Mouse (Mus musculus) thymus, adult 2 months (tissue): ENCODE measurements around the gene Tmem234. TPM values are rescaled to one million over a fixed set of nuclear protein-coding genes. Genes with fewer than 3 reads are reported as not detected.

Source experiments
- DNase-seq: peaks from one replicate; pipeline ENCODE4 v3.0.0; 2021
- H3K27ac ChIP-seq: fragments of 200-500 bp; 2 replicates; pipeline ENCODE4 v1.5.1; 2012; ENCODE audit warnings: low read length, control low read depth; ENCODE audit not compliant: control insufficient read depth, insufficient read depth
- H3K27me3 ChIP-seq: fragments of 200-500 bp; 2 replicates; pipeline ENCODE4 v1.6.1; 2012; ENCODE audit warnings: mild to moderate bottlenecking, low read length, moderate library complexity, mixed read lengths; ENCODE audit not compliant: control insufficient read depth, insufficient read depth
- H3K36me3 ChIP-seq: fragments of 200-500 bp; 2 replicates; pipeline ENCODE4 v1.6.1; 2012; ENCODE audit warnings: mild to moderate bottlenecking, low read length, moderate library complexity; ENCODE audit not compliant: control insufficient read depth, insufficient read depth
- H3K4me1 ChIP-seq: fragments of 200-500 bp; replicated peaks from 2 replicates; pipeline ENCODE4 v1.6.1; 2012; ENCODE audit warnings: low read length; ENCODE audit not compliant: control insufficient read depth, insufficient read depth
- H3K4me3 ChIP-seq: fragments of 200-500 bp; 2 replicates; pipeline ENCODE4 v1.5.1; 2012; ENCODE audit warnings: mild to moderate bottlenecking, low read length, control low read depth, moderate library complexity; ENCODE audit not compliant: control insufficient read depth, insufficient read depth
- CTCF ChIP-seq: fragments of 200-500 bp; IDR thresholded peaks from 2 replicates; pipeline ENCODE4 v1.5.1; 2012; ENCODE audit warnings: mild to moderate bottlenecking, control low read depth, low read length, moderate library complexity, borderline replicate concordance; ENCODE audit not compliant: control insufficient read depth, poor library complexity, insufficient read depth; ENCODE audit errors: extremely low read depth
- POLR2A ChIP-seq: fragments of 200-500 bp; IDR thresholded peaks from 2 replicates; pipeline ENCODE4 v1.6.1; 2012; ENCODE audit warnings: mild to moderate bottlenecking, low read length, control low read depth, moderate library complexity; ENCODE audit not compliant: control insufficient read depth, poor library complexity, insufficient read depth; ENCODE audit errors: extremely low read depth
- WGBS: fragments of 180-500 bp; shearing (Covaris S2); methylation state at CpG from one replicate; pipeline ENCODE4 v1.1.7; 2018; 5-methylcytosine and 5-hydroxymethylcytosine counted together
- polyA plus RNA-seq: library from polyadenylated mRNA; depleted of rRNA; stranded (reverse); fragments of >200 nt; gene quantifications from 2 replicates; pipeline ENCODE4 v1.2.3, GENCODE M21; 2012

Gene Tmem234
- polyA plus RNA-seq, 1 experiment, result 257 TPM

- DNase-seq, result peak; percentile 96
- Histone ChIP-seq H3K27me3 (no peaks in the 10 kb centered on the region), H3K4me3 (peak within 1 kb of the TSS; percentile 60), H3K4me1 (peaks cover 29% of the 10 kb centered on the region), H3K36me3 (peaks cover 30% of the 10 kb centered on the region), H3K27ac (peak within 1 kb of the TSS; percentile 32; the same call in 1 of the 2 replicates)
- peak; percentile 77 for TF ChIP-seq POLR2A
- peak; percentile 32; the same call in 1 of the 2 replicates for TF ChIP-seq CTCF
- WGBS, result under 1% methylated on average over 60 of the region's 60 CpGs
Observed at GRCm38 (mm10) chr4:129640638-129641467, 40.4 kb downstream of the Tmem234 start, which contains the start of gene Txlna. Gene Txlna (minus strand): TSS chr4:129641065.

GRCm38 (mm10) chr4:129641756-129642155 lies 41.3 kb downstream of the Tmem234 start:
- Histone ChIP-seq H3K27me3 (no peaks in the 10 kb centered on the region), H3K27ac (no peak overlapping the region), H3K36me3 (peaks cover 21% of the 10 kb centered on the region), H3K4me1 (peaks cover 33% of the 10 kb centered on the region), H3K4me3 (no peak overlapping the region)
- no peak for TF ChIP-seq CTCF
- no peak for TF ChIP-seq POLR2A
- no peak for DNase-seq
- WGBS, result 72% methylated on average over 5 of the region's 5 CpGs

GRCm38 (mm10) chr4:129645204-129645603 lies 44.7 kb downstream of the Tmem234 start:
- H3K27ac ChIP-seq, result peak overlapping the region; percentile 44
- TF ChIP-seq CTCF, result no peak
- TF ChIP-seq POLR2A, result no peak
- H3K27me3 ChIP-seq, result no peaks in the 10 kb centered on the region
- peaks cover 21% of the 10 kb centered on the region for H3K4me1 ChIP-seq
- H3K4me3 ChIP-seq, result no peak overlapping the region
- WGBS, result 13% methylated on average over 6 of the region's 6 CpGs
- peaks cover 19% of the 10 kb centered on the region for H3K36me3 ChIP-seq
- DNase-seq, result no peak

- peaks cover 42% of the 10 kb centered on the region for H3K36me3 ChIP-seq
Observed at GRCm38 (mm10) chr4:129648656-129649055, 48.2 kb downstream of the Tmem234 start.

GRCm38 (mm10) chr4:129650359-129650758 lies 49.9 kb downstream of the Tmem234 start:
- H3K36me3 ChIP-seq, result peaks cover 59% of the 10 kb centered on the region
- no peak overlapping the region for H3K27ac ChIP-seq
- 96% methylated on average over 8 of the region's 8 CpGs for WGBS
- no peak for DNase-seq
- H3K4me3 ChIP-seq, result no peak overlapping the region
- peaks cover 9% of the 10 kb centered on the region for H3K4me1 ChIP-seq
- H3K27me3 ChIP-seq, result no peaks in the 10 kb centered on the region
- TF ChIP-seq POLR2A, result no peak
- TF ChIP-seq CTCF, result no peak

More at GRCm38 (mm10) chr4:129648656-129649055, 48.2 kb downstream of the Tmem234 start:
- Histone ChIP-seq H3K4me3 (no peak overlapping the region), H3K27me3 (no peaks in the 10 kb centered on the region), H3K27ac (no peak overlapping the region), H3K4me1 (peaks cover 21% of the 10 kb centered on the region)
- no peak for DNase-seq
- TF ChIP-seq POLR2A (no peak), CTCF (no peak)
- 94% methylated on average over 1 of the region's 1 CpGs for WGBS

- Histone ChIP-seq H3K27ac (no peak overlapping the region), H3K27me3 (no peaks in the 10 kb centered on the region), H3K4me1 (no peaks in the 10 kb centered on the region), H3K4me3 (no peak overlapping the region), H3K36me3 (peaks cover 80% of the 10 kb centered on the region)
- 97% methylated on average over 14 of the region's 14 CpGs for WGBS
- no peak for DNase-seq
- no peak for TF ChIP-seq POLR2A
- TF ChIP-seq CTCF, result no peak
Observed at GRCm38 (mm10) chr4:129654770-129655169, 54.3 kb downstream of the Tmem234 start.

GRCm38 (mm10) chr4:129661584-129661983 lies 61.1 kb downstream of the Tmem234 start:
- WGBS, result 96% methylated on average over 3 of the region's 3 CpGs
- TF ChIP-seq CTCF (no peak), POLR2A (no peak)
- peaks cover 40% of the 10 kb centered on the region for H3K36me3 ChIP-seq

More at GRCm38 (mm10) chr4:129661584-129661983, 61.1 kb downstream of the Tmem234 start:
- Histone ChIP-seq H3K27me3 (no peaks in the 10 kb centered on the region), H3K27ac (no peak overlapping the region), H3K4me3 (no peak overlapping the region), H3K4me1 (no peaks in the 10 kb centered on the region; the same call in 1 of the 2 replicates)
- DNase-seq, result no peak
